Mouse (Mus musculus) intestine, embryonic 15.5 days (tissue): ENCODE results near the gene Gli3. TPM values are rescaled to one million over a fixed set of nuclear protein-coding genes. Genes with fewer than 3 reads are reported as not detected.

Experiments used
- ATAC-seq: fragments of 200-750 bp; cut with Nextera tagmentation; 2 replicates; pipeline ENCODE4 v1.8.0; 2017; ENCODE audit warnings: moderate TSS enrichment, moderate library complexity
- H3K27ac ChIP-seq: fragments of 300-500 bp; sonication (generic); 2 replicates; pipeline ENCODE4 v1.5.1; 2015; ENCODE audit warnings: mild to moderate bottlenecking, inconsistent platforms
- H3K27me3 ChIP-seq: fragments of 300-500 bp; sonication (generic); replicated peaks from 2 replicates; pipeline ENCODE4 v1.6.1; 2015; ENCODE audit warnings: inconsistent platforms
- H3K36me3 ChIP-seq: fragments of 300-500 bp; sonication (generic); 2 replicates; pipeline ENCODE4 v1.6.1; 2015; ENCODE audit warnings: inconsistent platforms
- H3K4me1 ChIP-seq: fragments of 300-500 bp; sonication (generic); replicated peaks from 2 replicates; pipeline ENCODE4 v1.6.1; 2015; ENCODE audit warnings: inconsistent platforms
- H3K4me2 ChIP-seq: fragments of 300-500 bp; sonication (generic); replicated peaks from 2 replicates; pipeline ENCODE4 v1.6.1; 2015; ENCODE audit warnings: mild to moderate bottlenecking, inconsistent platforms
- H3K4me3 ChIP-seq: fragments of 300-500 bp; sonication (generic); replicated peaks from 2 replicates; pipeline ENCODE4 v1.5.1; 2015; ENCODE audit warnings: inconsistent platforms
- H3K9ac ChIP-seq: fragments of 300-500 bp; sonication (generic); 2 replicates; pipeline ENCODE4 v1.6.1; 2015; ENCODE audit warnings: inconsistent platforms
- H3K9me3 ChIP-seq: fragments of 300-500 bp; sonication (generic); 2 replicates; pipeline ENCODE4 v1.6.1; 2016; ENCODE audit warnings: inconsistent platforms
- WGBS: fragments of 180-500 bp; shearing (Covaris S2); methylation state at CpG from one replicate; pipeline ENCODE4 v1.1.7; 2015; 5-methylcytosine and 5-hydroxymethylcytosine counted together
- polyA plus RNA-seq: library from polyadenylated mRNA; unstranded; fragments of >200 nt; fragmentation: Nextera tagmentation; extraction: Ambion mirVana; gene quantifications from 2 replicates; pipeline ENCODE4 v1.2.1, GENCODE M21; 2015

Gli3 gene
- polyA plus RNA-seq, 1 experiment from 2014 or later: 13.4 TPM

DNA sequence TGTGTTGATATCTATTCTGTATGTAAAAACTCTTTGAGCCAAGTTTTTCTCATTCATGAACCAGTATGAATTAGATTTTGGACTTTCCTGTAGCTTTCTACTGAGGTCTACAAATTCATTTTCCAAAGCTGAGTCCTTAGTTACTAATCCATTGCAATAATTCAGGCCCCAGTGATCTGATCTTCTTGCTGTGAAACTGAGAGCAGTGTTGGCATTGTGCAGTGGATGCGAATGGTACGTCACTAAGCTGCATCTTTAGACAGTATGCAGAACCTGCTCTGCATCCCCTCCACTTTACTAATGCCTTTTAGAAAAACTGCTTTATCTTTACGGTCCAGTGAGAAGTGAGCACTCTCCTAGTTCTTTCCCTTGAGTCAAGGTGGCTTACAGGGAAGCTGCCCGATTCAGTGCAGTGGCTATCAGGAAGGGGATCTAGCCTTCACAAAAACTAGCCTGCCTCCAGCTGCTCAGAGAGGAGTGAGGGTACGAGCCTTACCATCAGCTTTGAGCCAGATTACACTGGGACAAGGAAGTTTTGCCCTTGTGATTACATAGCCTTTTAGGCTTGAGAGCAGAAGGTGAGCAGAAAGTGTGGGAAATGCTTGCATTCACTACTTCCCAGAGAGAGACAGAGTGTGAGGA lies 155.1 kb downstream of the Gli3 start:
- no peaks in the 10 kb centered on the region for H3K27me3 ChIP-seq
- no peaks in the 10 kb centered on the region for H3K4me1 ChIP-seq
- no peaks in the 10 kb centered on the region for H3K9me3 ChIP-seq
- no peaks in the 10 kb centered on the region for H3K36me3 ChIP-seq
- 64% methylated on average over 5 of the region's 5 CpGs for WGBS
- no peak overlapping the region for H3K27ac ChIP-seq
- no peak overlapping the region for H3K9ac ChIP-seq
- H3K4me3 ChIP-seq: no peak overlapping the region
- no peak overlapping the region for H3K4me2 ChIP-seq
- ATAC-seq: no peak

- Histone ChIP-seq H3K4me2 (no peak overlapping the region), H3K4me1 (0 out of 2 replicates have a peak, but pooled peaks cover 4% of the 10 kb centered on the region), H3K9me3 (no peaks in the 10 kb centered on the region), H3K4me3 (no peak overlapping the region), H3K27ac (no peak overlapping the region), H3K36me3 (no peaks in the 10 kb centered on the region), H3K27me3 (no peaks in the 10 kb centered on the region), H3K9ac (no peak overlapping the region)
- ATAC-seq: no peak
- WGBS: 76% methylated on average over 7 of the region's 7 CpGs
Observed at GRCm38 (mm10) chr13:15621009-15621408, 158.0 kb downstream of the Gli3 start.

GRCm38 (mm10) chr13:15624490-15625353 lies 161.7 kb downstream of the Gli3 start:
- WGBS: 35% methylated on average over 8 of the region's 8 CpGs
- Histone ChIP-seq H3K9ac (no peak overlapping the region), H3K4me3 (no peak overlapping the region), H3K27ac (0 out of 2 replicates have a peak overlapping the region, but pooled peaks have one; percentile 32), H3K9me3 (no peaks in the 10 kb centered on the region), H3K4me1 (0 out of 2 replicates have a peak, but pooled peaks cover 4% of the 10 kb centered on the region), H3K4me2 (no peak overlapping the region), H3K27me3 (no peaks in the 10 kb centered on the region), H3K36me3 (no peaks in the 10 kb centered on the region)
- no peak for ATAC-seq

DNA sequence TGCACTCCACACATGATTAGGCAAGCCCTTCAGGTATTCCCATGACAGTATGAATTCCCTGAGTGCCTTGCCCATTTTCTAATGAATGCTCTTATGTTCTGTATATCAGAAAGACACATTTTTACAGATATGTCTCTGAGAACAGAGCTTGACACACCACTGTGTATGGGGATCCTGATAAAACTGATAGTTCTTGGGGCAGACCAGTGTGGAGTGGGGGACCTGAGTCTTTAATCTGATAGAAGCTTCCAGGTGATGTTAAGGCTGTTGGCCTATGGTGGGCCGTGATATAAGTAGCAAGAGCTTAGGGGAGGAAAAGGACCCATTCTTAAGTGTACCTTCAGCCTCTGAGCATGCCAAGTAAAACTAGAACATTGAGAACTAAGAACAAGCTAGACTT lies 178.5 kb downstream of the Gli3 start:
- no peaks in the 10 kb centered on the region for H3K9me3 ChIP-seq

DNA sequence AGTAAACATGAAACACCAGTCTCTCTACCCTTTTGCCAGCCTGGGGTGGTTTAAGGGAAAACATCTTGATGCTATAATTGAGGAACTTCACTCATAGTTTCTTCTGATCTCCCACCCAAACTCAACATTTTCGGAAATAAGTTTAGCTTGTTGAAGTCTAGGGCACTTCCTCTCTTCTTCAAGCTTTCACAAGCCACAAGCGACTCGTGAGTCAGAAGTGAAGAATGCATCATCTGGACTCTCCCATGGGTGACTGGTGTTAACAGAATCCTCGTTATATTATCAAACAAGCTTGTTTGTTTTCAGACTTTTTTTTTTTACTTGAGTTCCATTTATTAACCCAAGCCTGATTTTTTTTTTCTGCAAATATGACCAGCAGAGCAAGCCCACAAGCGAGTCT lies 197.5 kb downstream of the Gli3 start:
- 78% methylated on average over 5 of the region's 5 CpGs for WGBS
- Histone ChIP-seq H3K36me3 (no peaks in the 10 kb centered on the region), H3K4me2 (no peak overlapping the region), H3K9ac (no peak overlapping the region), H3K4me1 (no peaks in the 10 kb centered on the region), H3K9me3 (no peaks in the 10 kb centered on the region), H3K4me3 (no peak overlapping the region), H3K27me3 (no peaks in the 10 kb centered on the region), H3K27ac (no peak overlapping the region)
- no peak for ATAC-seq

More for the DNA sequence above, 178.5 kb downstream of the Gli3 start:
- no peaks in the 10 kb centered on the region for H3K27me3 ChIP-seq
- no peak overlapping the region for H3K4me2 ChIP-seq
- H3K4me1 ChIP-seq: no peaks in the 10 kb centered on the region
- 0 out of 2 replicates have a peak, but pooled peaks cover 4% of the 10 kb centered on the region for H3K36me3 ChIP-seq
- H3K9ac ChIP-seq: no peak overlapping the region
- no peak for ATAC-seq
- H3K4me3 ChIP-seq: no peak overlapping the region
- H3K27ac ChIP-seq: no peak overlapping the region
- WGBS: 92% methylated on average over 1 of the region's 1 CpGs

DNA sequence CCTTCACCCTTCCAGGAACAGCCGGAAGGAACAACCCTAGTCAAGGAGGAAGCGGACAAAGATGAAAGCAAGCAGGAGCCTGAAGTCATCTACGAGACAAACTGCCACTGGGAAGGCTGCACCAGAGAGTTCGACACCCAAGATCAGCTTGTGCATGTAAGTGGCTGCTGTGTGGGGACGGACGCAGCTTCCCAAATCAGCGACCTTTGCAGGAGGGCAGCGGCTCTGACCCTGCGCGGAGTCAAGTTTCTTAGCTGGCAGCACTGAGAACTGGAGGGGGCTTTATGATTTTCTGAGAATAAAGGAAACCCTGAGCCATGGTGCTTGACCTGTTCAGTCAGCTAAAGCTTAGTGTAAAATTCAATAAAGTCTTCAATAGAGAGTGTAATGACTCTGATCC lies 199.3 kb downstream of the Gli3 start:
- Histone ChIP-seq H3K27ac (no peak overlapping the region), H3K27me3 (no peaks in the 10 kb centered on the region), H3K9ac (no peak overlapping the region), H3K36me3 (no peaks in the 10 kb centered on the region), H3K9me3 (no peaks in the 10 kb centered on the region), H3K4me3 (no peak overlapping the region), H3K4me2 (no peak overlapping the region), H3K4me1 (no peaks in the 10 kb centered on the region)
- WGBS: 79% methylated on average over 10 of the region's 10 CpGs
- ATAC-seq: no peak

DNA sequence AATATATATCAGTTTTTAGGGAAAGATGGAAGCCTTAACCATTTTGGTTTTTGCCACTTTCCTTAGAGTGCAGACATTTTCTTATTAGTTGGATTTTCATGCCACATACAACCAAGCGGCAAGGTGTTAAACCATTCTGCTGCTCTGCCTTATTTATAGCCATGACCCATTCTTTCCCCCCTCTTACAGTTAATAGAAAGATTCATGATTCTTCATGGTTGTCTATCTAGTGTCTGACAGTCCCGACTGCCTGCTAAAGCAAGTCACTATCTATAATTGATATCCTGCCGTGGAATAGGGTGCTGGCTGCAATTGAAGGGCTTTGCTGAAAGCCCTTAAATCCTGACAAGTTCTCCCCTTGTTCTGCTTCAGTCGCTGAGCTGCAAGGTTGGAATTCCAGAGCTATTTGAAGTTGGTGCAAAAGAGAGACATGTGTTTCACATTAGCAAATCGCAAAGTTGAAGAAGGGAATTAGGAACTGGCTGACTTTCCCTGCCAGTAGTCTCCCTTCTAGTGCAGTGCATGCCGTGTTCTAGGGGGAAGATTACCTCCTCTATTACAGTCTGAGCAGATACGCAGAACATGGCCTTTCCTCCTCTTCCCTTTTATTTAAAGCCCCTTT lies 201.7 kb downstream of the Gli3 start:
- H3K36me3 ChIP-seq: no peaks in the 10 kb centered on the region
- no peak overlapping the region for H3K27ac ChIP-seq
- no peaks in the 10 kb centered on the region for H3K27me3 ChIP-seq
- H3K9ac ChIP-seq: no peak overlapping the region
- no peaks in the 10 kb centered on the region for H3K9me3 ChIP-seq
- no peak overlapping the region for H3K4me3 ChIP-seq
- H3K4me2 ChIP-seq: no peak overlapping the region
- no peak for ATAC-seq
- 47% methylated on average over 7 of the region's 7 CpGs for WGBS
- no peaks in the 10 kb centered on the region for H3K4me1 ChIP-seq

DNA sequence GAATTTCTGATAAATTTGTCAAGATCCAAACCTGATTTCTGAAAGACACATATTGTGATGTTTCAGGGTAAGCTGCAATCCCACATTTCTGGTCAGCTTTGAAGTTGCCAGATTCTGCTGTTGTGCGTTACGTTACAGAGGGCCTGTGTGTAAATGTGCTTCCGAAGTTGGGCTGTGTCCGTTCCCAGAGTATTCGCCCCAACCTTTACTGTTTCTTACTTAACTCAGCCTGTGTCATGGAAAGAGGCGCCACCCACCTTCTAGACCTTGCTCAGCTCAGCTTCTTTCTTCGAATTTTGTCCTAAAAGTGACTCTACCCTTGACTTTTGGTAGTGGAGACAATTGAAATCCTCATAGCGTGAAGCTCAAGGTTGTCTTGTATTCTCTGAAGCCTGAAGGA lies 202.5 kb downstream of the Gli3 start:
- Histone ChIP-seq H3K9me3 (no peaks in the 10 kb centered on the region), H3K4me1 (no peaks in the 10 kb centered on the region), H3K9ac (no peak overlapping the region), H3K36me3 (no peaks in the 10 kb centered on the region), H3K4me3 (no peak overlapping the region), H3K27ac (no peak overlapping the region), H3K4me2 (no peak overlapping the region), H3K27me3 (no peaks in the 10 kb centered on the region)
- 94% methylated on average over 8 of the region's 8 CpGs for WGBS
- no peak for ATAC-seq

- no peaks in the 10 kb centered on the region for H3K36me3 ChIP-seq
- no peak overlapping the region for H3K4me3 ChIP-seq
- H3K9ac ChIP-seq: no peak overlapping the region
- H3K4me1 ChIP-seq: no peaks in the 10 kb centered on the region
- peak; percentile 91 for ATAC-seq
- 51% methylated on average over 9 of the region's 9 CpGs for WGBS
- no peaks in the 10 kb centered on the region for H3K9me3 ChIP-seq
- no peak overlapping the region for H3K4me2 ChIP-seq
- H3K27me3 ChIP-seq: no peaks in the 10 kb centered on the region
- H3K27ac ChIP-seq: no peak overlapping the region
Observed at GRCm38 (mm10) chr13:15670144-15670961, 207.3 kb downstream of the Gli3 start.

GRCm38 (mm10) chr13:15670962-15671313 lies 207.9 kb downstream of the Gli3 start:
- Histone ChIP-seq H3K27ac (no peak overlapping the region), H3K27me3 (no peaks in the 10 kb centered on the region), H3K4me2 (no peak overlapping the region), H3K9ac (no peak overlapping the region), H3K9me3 (no peaks in the 10 kb centered on the region), H3K4me3 (no peak overlapping the region), H3K36me3 (no peaks in the 10 kb centered on the region), H3K4me1 (no peaks in the 10 kb centered on the region)
- peak; percentile 74 for ATAC-seq
- 47% methylated on average over 4 of the region's 4 CpGs for WGBS

DNA sequence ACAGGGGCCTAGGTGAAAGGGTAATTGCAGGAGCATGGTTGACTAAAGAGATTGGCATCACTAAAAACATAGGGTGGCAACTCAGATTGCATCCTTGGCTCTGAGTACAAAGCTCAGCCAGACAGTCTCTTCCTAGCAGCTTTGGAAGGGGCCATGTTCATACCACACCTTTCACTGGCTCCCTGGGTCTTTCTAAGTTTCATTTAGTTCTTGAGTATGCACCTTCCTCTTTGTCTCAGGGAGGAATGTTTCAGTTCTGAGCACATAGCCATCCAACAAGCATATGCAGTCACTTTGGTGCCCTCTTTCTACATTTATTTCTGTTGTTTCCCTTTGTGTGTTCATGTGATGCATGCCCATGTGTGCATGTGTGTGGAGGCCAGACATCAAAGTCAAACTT lies 212.4 kb downstream of the Gli3 start:
- Histone ChIP-seq H3K9me3 (no peaks in the 10 kb centered on the region), H3K4me3 (no peak overlapping the region), H3K27me3 (no peaks in the 10 kb centered on the region), H3K9ac (no peak overlapping the region), H3K36me3 (no peaks in the 10 kb centered on the region), H3K4me2 (no peak overlapping the region), H3K4me1 (no peaks in the 10 kb centered on the region), H3K27ac (no peak overlapping the region)
- ATAC-seq: no peak
